Mouse (Mus musculus) ES-E14 (cell line): ENCODE measurements around the gene Il21r.

ENCODE experiments used
- MAFK ChIP-seq: IDR thresholded peaks from 2 replicates; pipeline ENCODE4 v1.6.1; 2014; ENCODE audit warnings: mild to moderate bottlenecking, low read depth, low read length, inconsistent platforms; ENCODE audit not compliant: insufficient read depth
- ZC3H11A ChIP-seq: IDR thresholded peaks from 2 replicates; pipeline ENCODE4 v1.6.1; 2012; ENCODE audit warnings: low read depth, mild to moderate bottlenecking, inconsistent platforms, low read length, borderline replicate concordance

- no peak for TF ChIP-seq ZC3H11A
- TF ChIP-seq MAFK = no peak
These were observed 45.8 kb downstream of the Il21r start for GRCm38 (mm10) chr7:125649013-125649412.
